Comparison of ENCODE assay signal across 20 mouse cellular contexts in the genomic region with DNA sequence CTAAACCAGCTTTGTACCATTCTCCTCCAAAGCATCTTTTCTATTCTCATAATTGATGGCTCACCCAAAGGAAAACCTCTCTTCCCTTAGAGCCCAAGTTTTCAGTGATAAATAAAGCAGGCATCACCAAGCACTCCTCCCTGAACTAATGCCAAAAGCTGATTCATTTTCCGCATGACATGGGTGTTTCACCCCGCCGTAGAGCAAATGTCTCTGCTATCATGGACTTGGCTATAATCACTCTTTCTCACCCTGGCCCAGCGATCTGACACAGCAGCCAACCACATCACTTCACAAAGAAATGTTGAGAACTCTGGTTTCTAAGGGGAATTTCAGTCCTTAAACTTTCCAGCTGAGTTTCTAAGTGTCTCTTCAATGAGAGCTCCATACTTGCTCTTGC. TPM values are rescaled to one million over a fixed set of nuclear protein-coding genes. Genes with fewer than 3 reads are reported as not detected.
DNase-seq lines count a peak whose midpoint lies in the region; ATAC-seq and TF ChIP-seq lines count a peak whose summit lies in the region.
"Had no signal": no experiment of that assay in that cellular context is flagged by ENCODE, and none has a peak within 500 bp of the region (broad histone marks: within the 10 kb centered on the region; RNA-seq: fewer than 3 reads in every experiment).

No protein-coding gene starts in this region.

- 16% methylated on average over 4 of the region's 4 CpGs for WGBS in heart, postnatal 0 days
- 85% methylated on average over 4 of the region's 4 CpGs for WGBS in midbrain, embryonic 11.5 days

- H3K36me3 ChIP-seq in heart, postnatal 0 days (replicated peaks; ENCODE audit: control insufficient read depth, insufficient read depth, low read length): no peaks in the 10 kb centered on the region
- H3K36me3 ChIP-seq in midbrain, embryonic 11.5 days (ENCODE audit: control insufficient read depth, insufficient read depth, low read length): no peaks in the 10 kb centered on the region
- H3K36me3 ChIP-seq: embryonic facial prominence, embryonic 13.5 days; forebrain, embryonic 10.5 days; limb, embryonic 10.5 days; liver, embryonic 13.5 days; neural tube, embryonic 13.5 days had no signal

- no peak overlapping the region for H3K4me3 ChIP-seq in heart, postnatal 0 days (ENCODE audit: low read depth, low read length)
- no peak overlapping the region for H3K4me3 ChIP-seq in midbrain, embryonic 11.5 days (ENCODE audit: low read depth, low read length)
- H3K4me3 ChIP-seq: embryonic facial prominence, embryonic 13.5 days; forebrain, embryonic 10.5 days; limb, embryonic 10.5 days; liver, embryonic 13.5 days; megakaryocyte, embryonic 14.5 days; neural tube, embryonic 13.5 days had no signal

- 0 out of 2 replicates have a peak, but pooled peaks have one; percentile 33 for ATAC-seq in heart, postnatal 0 days (ENCODE audit: insufficient read depth, low read depth)
- ATAC-seq in midbrain, embryonic 11.5 days (ENCODE audit: low FRiP score): no peak
- ATAC-seq: inflammation-experienced regulatory T-cells, adult 6 months had no signal

- no peak overlapping the region for H3K4me2 ChIP-seq in heart, postnatal 0 days (ENCODE audit: low read depth, low read length)
- H3K4me2 ChIP-seq in midbrain, embryonic 11.5 days: no peak overlapping the region
- H3K4me2 ChIP-seq: embryonic facial prominence, embryonic 13.5 days; liver, embryonic 13.5 days; neural tube, embryonic 13.5 days had no signal

- H3K9ac ChIP-seq in heart, postnatal 0 days (replicated peaks; ENCODE audit: low read depth, low read length): no peak overlapping the region
- no peak overlapping the region for H3K9ac ChIP-seq in midbrain, embryonic 11.5 days (ENCODE audit: low read length)
- H3K9ac ChIP-seq: embryonic facial prominence, embryonic 13.5 days; liver, embryonic 13.5 days; neural tube, embryonic 13.5 days had no signal

- peak; percentile 34 for DNase-seq in gastrocnemius, adult 18-20 months (ENCODE audit: low spot score)
- DNase-seq in gastrocnemius, postnatal 10 days: no peak
- DNase-seq in layer of hippocampus, adult 9-11 months: peak; percentile 12
- no peak for DNase-seq in layer of hippocampus, postnatal 14 days (ENCODE audit: low spot score in 2 of 2)
- peak; percentile 84 for DNase-seq in brain, adult 2 months (ENCODE audit: low read depth, low spot score)
- DNase-seq in heart, postnatal 0 days (ENCODE audit: low spot score): peak; percentile 56
- no peak for DNase-seq in right cerebral cortex, adult 2 months (ENCODE audit: low spot score in 2 of 2)
- no peak for DNase-seq in midbrain, embryonic 11.5 days (ENCODE audit: low spot score, missing footprints)
- DNase-seq: adrenal gland, postnatal 14 days; kidney, adult 9 months; kidney, postnatal 4 days; liver, embryonic 13.5 days; right cerebral cortex, postnatal 4 days had no signal

- no peak for TF ChIP-seq EP300 in heart, postnatal 0 days (IDR thresholded peaks at IDR 0.05; ENCODE audit: low read depth)

- H3K27me3 ChIP-seq in heart, postnatal 0 days (ENCODE audit: control insufficient read depth, insufficient read depth, low read length): no peaks in the 10 kb centered on the region
- no peaks in the 10 kb centered on the region for H3K27me3 ChIP-seq in midbrain, embryonic 11.5 days (ENCODE audit: control insufficient read depth, insufficient read depth, low read length)
- H3K27me3 ChIP-seq: embryonic facial prominence, embryonic 13.5 days; neural tube, embryonic 13.5 days had no signal

- H3K27ac ChIP-seq in heart, postnatal 0 days (ENCODE audit: low read depth): peak overlapping the region; percentile 46; the same call in 1 of the 2 replicates
- no peak overlapping the region for H3K27ac ChIP-seq in midbrain, embryonic 11.5 days (ENCODE audit: low read depth, low read length)
- H3K27ac ChIP-seq: embryonic facial prominence, embryonic 13.5 days; forebrain, embryonic 10.5 days; limb, embryonic 10.5 days; liver, embryonic 13.5 days; neural tube, embryonic 13.5 days had no signal

- no peak for TF ChIP-seq CTCF in heart, postnatal 0 days (IDR thresholded peaks at IDR 0.05; ENCODE audit: low read depth)

- H3K4me1 ChIP-seq in heart, postnatal 0 days (ENCODE audit: control insufficient read depth, insufficient read depth): peaks cover 5% of the 10 kb centered on the region
- H3K4me1 ChIP-seq in midbrain, embryonic 11.5 days (ENCODE audit: control insufficient read depth, insufficient read depth, low read length): no peaks in the 10 kb centered on the region
- H3K4me1 ChIP-seq: embryonic facial prominence, embryonic 13.5 days; limb, embryonic 10.5 days had no signal

- H3K9me3 ChIP-seq in heart, postnatal 0 days (replicated peaks; ENCODE audit: control insufficient read depth, low read length): no peaks in the 10 kb centered on the region
- no peaks in the 10 kb centered on the region for H3K9me3 ChIP-seq in midbrain, embryonic 11.5 days (ENCODE audit: control insufficient read depth, low read length)
- H3K9me3 ChIP-seq: embryonic facial prominence, embryonic 13.5 days; forebrain, embryonic 10.5 days; limb, embryonic 10.5 days; liver, embryonic 13.5 days; neural tube, embryonic 13.5 days had no signal

RNA-seq across cellular contexts. Expression of a gene that starts 7.4 kb away (rescaled TPM):
- 1 to 10 TPM; 4.4 to 5.5 TPM for total RNA-seq in gastrocnemius, adult 18-20 months (2021)
- total RNA-seq in gastrocnemius, postnatal 10 days (2021): 1 to 10 TPM; 4.2 to 4.7 TPM
- 10 to 100 TPM; 25.9 to 26.7 TPM for total RNA-seq in layer of hippocampus, postnatal 14 days (2021)
- 9.0 and 18.6 TPM in 2 replicates for total RNA-seq in heart, postnatal 0 days (2014; rRNA removed; ENCODE audit: low replicate concordance)
- polyA plus RNA-seq in heart, postnatal 0 days (2015; fragmentation: Nextera tagmentation; extraction: Ambion mirVana): 3.6 and 4.6 TPM in 2 replicates
- polyA plus RNA-seq in midbrain, embryonic 11.5 days (2014; fragmentation: Nextera tagmentation; extraction: Ambion mirVana): 2.5 and 3.0 TPM in 2 replicates
- total RNA-seq: common myeloid progenitor, adult 5-6 weeks had no signal

Comparison
In these comparisons a context has a peak if more than half of its experiments do, and no peak if none do; other contexts are left out.
1. DNase-seq: peak in gastrocnemius, adult 18-20 months (single experiment), layer of hippocampus, adult 9-11 months (single experiment), brain, adult 2 months (single experiment) and heart, postnatal 0 days (single experiment); none in gastrocnemius, postnatal 10 days (single experiment), layer of hippocampus, postnatal 14 days (0 of 2), right cerebral cortex, adult 2 months (0 of 2) and midbrain, embryonic 11.5 days (single experiment).